Mouse (Mus musculus): Measurements from ENCODE around the gene Daam1.

DNA sequence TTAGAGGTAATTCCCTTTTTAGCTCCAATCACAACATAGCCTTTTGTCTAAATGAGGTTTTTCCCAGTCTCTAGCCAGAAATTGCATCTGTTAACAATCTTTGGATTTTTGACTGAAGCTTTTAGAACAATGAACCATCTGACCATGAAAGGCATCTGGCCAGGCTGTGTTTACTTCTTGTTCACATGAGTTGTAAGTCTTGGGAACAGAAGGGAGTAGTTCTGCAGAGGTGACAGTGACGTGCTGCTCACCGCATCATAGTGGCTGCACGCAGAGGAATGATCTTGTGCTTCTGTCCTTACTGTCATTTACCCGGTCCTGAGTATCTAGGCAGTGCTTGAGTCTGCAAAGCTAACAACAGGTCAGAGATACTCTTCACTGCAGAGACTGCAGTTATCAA, 88.3 kb downstream of the Daam1 start:
- TF ChIP-seq CTCF (IDR thresholded peaks at IDR 0.05; ENCODE audit: low read depth, low read length): no peak
- TF ChIP-seq POLR2A (IDR thresholded peaks at IDR 0.05; ENCODE audit: borderline replicate concordance, low read depth, low read length): no peak
